Mouse (Mus musculus) ES-E14 (cell line): ENCODE data around the gene Fcamr. TPM values are rescaled to one million over a fixed set of nuclear protein-coding genes. Genes with fewer than 3 reads are reported as not detected.

Source experiments
- DNase-seq: peaks from one replicate; pipeline ENCODE4 v3.0.0-alpha.2; 2013; ENCODE audit warnings: low read depth, low spot score
- H3K27ac ChIP-seq: 2 replicates; pipeline ENCODE4 v1.5.1; 2012; ENCODE audit warnings: low read depth, mild to moderate bottlenecking, low read length, moderate library complexity, mixed read lengths; ENCODE audit not compliant: poor library complexity, insufficient read depth, severe bottlenecking
- H3K36me3 ChIP-seq: 2 replicates; pipeline ENCODE4 v1.6.1; 2012; ENCODE audit warnings: mild to moderate bottlenecking, low read length, moderate library complexity, mixed read lengths; ENCODE audit not compliant: control insufficient read depth, poor library complexity, insufficient read depth, severe bottlenecking
- H3K4me1 ChIP-seq, 2 experiments: fragments of 150-350 bp in 1 of 2; sonication (generic) in 1 of 2; 2 replicates each; pipeline ENCODE4 v1.6.1; 2012; ENCODE audit warnings: low read length in 2 of 2, mild to moderate bottlenecking in 1 of 2, mixed read lengths in 1 of 2; ENCODE audit not compliant: control insufficient read depth in 2 of 2, insufficient read depth in 2 of 2, poor library complexity in 1 of 2
- H3K4me3 ChIP-seq, 2 experiments: fragments of 150-350 bp in 1 of 2; sonication (generic) in 1 of 2; 2 replicates each; pipeline ENCODE4 v1.5.1; 2012; ENCODE audit warnings: low read length in 2 of 2, low read depth in 1 of 2, mild to moderate bottlenecking in 1 of 2, mixed read lengths in 1 of 2; ENCODE audit not compliant: insufficient read depth in 1 of 2, poor library complexity in 1 of 2, severe bottlenecking in 1 of 2
- H3K9ac ChIP-seq: 2 replicates; pipeline ENCODE4 v1.6.1; 2012; ENCODE audit warnings: low read depth, mild to moderate bottlenecking, low read length, mixed read lengths; ENCODE audit not compliant: poor library complexity, insufficient read depth, severe bottlenecking
- H3K9me3 ChIP-seq: fragments of 150-350 bp; sonication (generic); 2 replicates; pipeline ENCODE4 v1.6.1; 2012; ENCODE audit warnings: low read depth, mild to moderate bottlenecking, low read length; ENCODE audit not compliant: control insufficient read depth, insufficient read depth
- CHD2 ChIP-seq: IDR thresholded peaks from 2 replicates; pipeline ENCODE4 v1.6.1; 2014; ENCODE audit warnings: mild to moderate bottlenecking, low read depth, low read length, inconsistent platforms
- HCFC1 ChIP-seq: IDR thresholded peaks from 2 replicates; pipeline ENCODE4 v1.6.1; 2012; ENCODE audit warnings: low read length, inconsistent platforms, borderline replicate concordance; ENCODE audit not compliant: insufficient read depth
- MAFK ChIP-seq: IDR thresholded peaks from 2 replicates; pipeline ENCODE4 v1.6.1; 2014; ENCODE audit warnings: mild to moderate bottlenecking, low read depth, low read length, inconsistent platforms; ENCODE audit not compliant: insufficient read depth
- ZC3H11A ChIP-seq: IDR thresholded peaks from 2 replicates; pipeline ENCODE4 v1.6.1; 2012; ENCODE audit warnings: low read depth, mild to moderate bottlenecking, inconsistent platforms, low read length, borderline replicate concordance
- ZNF384 ChIP-seq: IDR thresholded peaks from 2 replicates; pipeline ENCODE4 v1.6.1; 2012; ENCODE audit warnings: low read depth, low read length, inconsistent platforms
- in situ Hi-C, 2 experiments: fragments of 600-800 bp; cut with MboI; formaldehyde crosslinking; loops; one replicate each; pipeline ENCODE4 v1.15.1; 2025; ENCODE audit warnings: low sequenced_read_pairs in 2 of 2, inconsistent platforms in 1 of 2; ENCODE audit not compliant: unreplicated experiment in 2 of 2
- total RNA-seq: library from RNA; depleted of rRNA; stranded (reverse); fragments of 300-350 nt; gene quantifications from 2 replicates; pipeline ENCODE4 v1.2.3, GENCODE M21; 2012; rRNA removed

Gene Fcamr
- total RNA-seq: 0.09 and 0.11 TPM in 2 replicates

DNA sequence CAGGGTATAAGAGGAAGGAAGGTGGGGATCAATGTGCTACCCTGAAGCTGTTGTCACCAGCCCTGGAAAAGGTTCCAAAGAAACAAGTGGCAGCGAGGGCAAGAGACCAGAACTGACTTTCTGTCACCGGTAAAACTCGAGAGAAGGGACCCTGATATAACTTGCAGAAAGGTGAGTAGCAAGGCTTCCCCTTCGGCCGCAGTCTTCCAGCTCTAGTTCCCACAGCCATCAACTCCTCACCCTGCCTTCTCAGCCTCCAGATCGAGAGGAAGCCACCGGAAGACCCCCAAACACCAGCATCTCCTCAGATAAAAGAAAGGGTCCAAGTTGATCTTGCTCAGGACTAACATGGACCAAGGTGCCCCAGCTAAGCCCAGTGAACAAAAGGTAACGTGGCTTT, at the start of gene Fcamr:
TSS of gene Fcamr (plus strand) at position 301 of the 400 bp plus-strand sequence.
- Histone ChIP-seq H3K9ac (no peak within 1 kb of the TSS), H3K4me3 (no peak within 1 kb of the TSS), H3K4me1 (no peaks in the 10 kb centered on the region), H3K36me3 (no peaks in the 10 kb centered on the region), H3K27ac (no peak within 1 kb of the TSS), H3K9me3 (no peaks in the 10 kb centered on the region)
- no peak for DNase-seq
- in situ Hi-C loops: no loop called here
- TF ChIP-seq CHD2 (no peak), HCFC1 (no peak), ZNF384 (no peak), MAFK (no peak), ZC3H11A (no peak)

DNA sequence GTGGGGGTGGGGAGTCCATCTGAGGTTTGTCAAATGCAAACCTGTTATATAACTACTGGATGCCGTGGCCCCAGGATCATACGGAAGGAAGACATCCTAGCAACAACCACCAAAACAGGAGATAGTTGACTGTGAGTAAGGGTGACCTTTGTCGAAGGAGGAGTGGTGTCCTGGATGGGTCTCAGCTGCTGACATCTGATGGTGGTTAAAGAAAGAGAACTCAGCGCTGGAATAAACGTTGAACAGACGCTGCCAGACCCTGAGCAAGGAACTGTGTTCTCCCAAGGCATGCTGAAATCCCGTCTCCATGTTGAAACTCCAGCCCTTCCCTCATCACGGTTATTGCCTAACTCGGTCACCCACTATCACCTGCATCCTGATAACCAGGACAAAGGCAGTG, 41.0 kb upstream of the Fcamr start:
- Histone ChIP-seq H3K4me1 (no peaks in the 10 kb centered on the region), H3K27ac (no peak overlapping the region), H3K9me3 (no peaks in the 10 kb centered on the region), H3K4me3 (no peak overlapping the region), H3K36me3 (no peaks in the 10 kb centered on the region), H3K9ac (no peak overlapping the region)
- TF ChIP-seq ZNF384 (no peak), MAFK (no peak), CHD2 (no peak), ZC3H11A (no peak), HCFC1 (no peak)
- in situ Hi-C loops: no loop called here
- no peak for DNase-seq

DNA sequence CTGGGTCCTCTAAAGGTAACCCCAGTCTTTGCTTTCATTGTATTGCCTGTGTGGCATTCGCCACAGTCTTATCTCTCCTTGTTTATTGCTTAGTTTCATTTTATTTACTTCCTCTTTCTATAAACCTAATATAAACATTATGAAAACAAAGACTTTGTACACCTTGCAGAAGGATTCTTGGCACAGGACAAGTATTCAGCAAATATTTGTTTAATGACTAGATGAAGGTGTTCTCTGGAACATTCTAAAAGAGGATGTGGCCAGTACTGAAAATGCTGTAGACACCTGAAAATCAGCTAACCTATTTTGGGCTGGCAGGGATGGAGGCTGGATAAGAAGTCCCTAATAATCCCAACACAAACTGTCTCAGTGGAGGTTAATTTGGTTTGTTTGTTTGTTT, 39.1 kb upstream of the Fcamr start:
- in situ Hi-C loops: no loop called here
- Histone ChIP-seq H3K27ac (no peak overlapping the region), H3K4me1 (no peaks in the 10 kb centered on the region), H3K9ac (no peak overlapping the region), H3K36me3 (no peaks in the 10 kb centered on the region), H3K9me3 (no peaks in the 10 kb centered on the region), H3K4me3 (no peak overlapping the region)
- no peak for DNase-seq
- TF ChIP-seq ZC3H11A: no peak
- no peak for TF ChIP-seq MAFK
- no peak for TF ChIP-seq HCFC1
- no peak for TF ChIP-seq ZNF384
- no peak for TF ChIP-seq CHD2

DNA sequence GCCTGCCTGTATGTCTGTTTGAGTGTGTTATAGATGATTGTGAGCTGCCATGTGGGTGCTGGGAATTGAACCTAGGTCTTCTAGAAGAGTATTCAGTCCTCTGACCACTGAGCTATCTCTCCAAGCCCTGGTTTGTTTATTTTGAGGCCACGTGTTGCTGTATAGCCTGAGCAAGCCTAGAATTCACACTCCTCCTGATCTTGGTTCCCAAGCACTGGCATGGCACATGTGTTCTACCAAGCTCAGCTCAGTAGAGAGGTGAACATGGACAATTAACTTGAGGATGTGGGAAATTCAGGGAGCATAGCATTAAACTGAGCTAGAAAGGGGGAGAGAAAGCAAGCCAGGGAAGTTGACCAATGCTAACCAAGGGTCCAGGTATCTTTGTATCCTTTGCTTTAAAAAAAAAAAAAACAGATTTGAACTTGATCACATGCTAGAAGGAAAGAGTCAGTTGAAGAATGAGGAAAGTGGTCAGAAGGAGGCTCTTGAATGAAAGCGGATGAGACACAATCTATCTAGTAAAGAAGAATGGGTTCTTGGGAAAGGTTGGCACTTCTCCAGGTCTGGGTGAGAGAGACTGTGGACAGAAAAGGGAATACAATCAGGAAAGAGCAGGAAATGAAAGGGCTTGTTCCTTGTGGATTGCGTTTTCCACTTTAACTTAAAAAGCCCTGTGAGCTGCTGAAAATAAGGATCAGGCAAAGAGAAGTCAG, 38.5 kb upstream of the Fcamr start:
- Histone ChIP-seq H3K36me3 (no peaks in the 10 kb centered on the region), H3K9me3 (no peaks in the 10 kb centered on the region), H3K4me3 (no peak overlapping the region), H3K27ac (no peak overlapping the region), H3K4me1 (no peaks in the 10 kb centered on the region), H3K9ac (no peak overlapping the region)
- in situ Hi-C loops: no loop called here
- no peak for TF ChIP-seq HCFC1
- TF ChIP-seq ZNF384: no peak
- no peak for DNase-seq

DNA sequence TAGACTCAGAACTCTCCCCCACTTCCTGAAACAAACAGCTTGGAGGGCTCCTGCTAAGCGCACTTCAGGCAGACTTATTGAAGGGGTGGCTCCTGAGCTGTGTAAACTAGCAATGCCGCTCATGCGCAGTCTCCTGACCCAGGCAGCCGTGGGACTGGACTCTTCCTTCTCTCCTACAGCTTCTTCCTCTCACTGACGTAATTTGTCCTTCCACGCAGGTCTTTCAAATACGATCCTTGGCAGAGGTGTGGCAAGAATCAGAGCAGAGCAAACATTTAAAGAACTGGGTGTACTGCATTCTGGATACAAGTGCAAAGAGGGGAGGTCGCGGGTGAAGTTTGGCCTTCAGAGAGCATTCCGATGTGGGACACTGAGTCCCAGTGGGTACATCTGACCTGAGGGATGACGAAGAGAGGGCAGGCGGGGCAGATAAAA, 36.7 kb upstream of the Fcamr start:
- Histone ChIP-seq H3K9me3 (no peaks in the 10 kb centered on the region), H3K9ac (no peak overlapping the region), H3K4me1 (no peaks in the 10 kb centered on the region), H3K36me3 (no peaks in the 10 kb centered on the region), H3K4me3 (no peak overlapping the region), H3K27ac (no peak overlapping the region)
- TF ChIP-seq MAFK: no peak
- TF ChIP-seq ZC3H11A: no peak
- no peak for TF ChIP-seq HCFC1
- no peak for TF ChIP-seq CHD2
- no peak for TF ChIP-seq ZNF384
- in situ Hi-C loops: no loop called here
- no peak for DNase-seq
